Mouse (Mus musculus): ENCODE measurements around the gene Prkcq.
A peak's percentile ranks its signal among the peaks of the same experiment; 100 is the strongest.
"Not testable (repeated sequence)": the region's sequence is repeated elsewhere in the genome, so short reads cannot be mapped to it uniquely, and the experiment has no call there.

Gene Prkcq

GRCm38 (mm10) chr2:11293144-11293543 is 121.2 kb downstream of the Prkcq start:
- DNase-seq: no peak

- no peak for DNase-seq
These were observed 122.8 kb downstream of the Prkcq start for GRCm38 (mm10) chr2:11294643-11295191.

- no peak for DNase-seq
These were observed 126.9 kb downstream of the Prkcq start for GRCm38 (mm10) chr2:11298811-11299210.

- no peak for DNase-seq
These were observed 127.5 kb downstream of the Prkcq start for GRCm38 (mm10) chr2:11299366-11299765.

GRCm38 (mm10) chr2:11300362-11300761 is 128.5 kb downstream of the Prkcq start:
- no peak for DNase-seq

GRCm38 (mm10) chr2:11320241-11320640 is 148.3 kb downstream of the Prkcq start:
- peak in 1 of 2 experiments; percentile 27 for DNase-seq

- no peak for DNase-seq
These were observed 150.5 kb downstream of the Prkcq start for GRCm38 (mm10) chr2:11322396-11322795.

- no peak for DNase-seq
These were observed 155.4 kb downstream of the Prkcq start for GRCm38 (mm10) chr2:11327280-11327679.

- DNase-seq: no peak
These were observed 157.7 kb downstream of the Prkcq start for GRCm38 (mm10) chr2:11329407-11330224.

GRCm38 (mm10) chr2:11331528-11332446 is 159.9 kb downstream of the Prkcq start:
- peak; percentile 59 to 79 for DNase-seq

- no peak for DNase-seq
These were observed 160.6 kb downstream of the Prkcq start for GRCm38 (mm10) chr2:11332469-11332868.

GRCm38 (mm10) chr2:11333301-11334017 is 161.6 kb downstream of the Prkcq start:
- DNase-seq: peak; percentile 29 to 59

- DNase-seq: no peak
These were observed 164.4 kb downstream of the Prkcq start for GRCm38 (mm10) chr2:11336320-11336719.

- DNase-seq: peak in 1 of 2 experiments; percentile 25
These were observed 167.3 kb downstream of the Prkcq start for GRCm38 (mm10) chr2:11338931-11339839.

- no peak for DNase-seq
These were observed 172.8 kb downstream of the Prkcq start for GRCm38 (mm10) chr2:11344691-11345090.

GRCm38 (mm10) chr2:11346419-11346818 is 174.5 kb downstream of the Prkcq start:
- not testable (repeated sequence) for DNase-seq

- DNase-seq: no peak
These were observed 175.9 kb downstream of the Prkcq start for GRCm38 (mm10) chr2:11347791-11348190.

Data from cerebellum, postnatal 25 days (tissue).